Mouse (Mus musculus): ENCODE results near the gene Stk19. TPM values are rescaled to one million over a fixed set of nuclear protein-coding genes. Genes with fewer than 3 reads are reported as not detected.
A peak's percentile ranks its signal among the peaks of the same experiment; 100 is the strongest.
"Not testable (repeated sequence)": the region's sequence is repeated elsewhere in the genome, so short reads cannot be mapped to it uniquely, and the experiment has no call there.

The Stk19 gene
- polyA plus RNA-seq, 1 experiment from 2014 or later = 40.5 TPM

GRCm38 (mm10) chr17:34836155-34836855 is 440 bp downstream of the Stk19 start:
- peak overlapping the region; percentile 99 for H3K4me2 ChIP-seq
- H3K4me1 ChIP-seq (replicated peaks) = peaks cover 35% of the 10 kb centered on the region
- peak overlapping the region; percentile 87 for H3K27ac ChIP-seq
- peak overlapping the region; percentile 86 for H3K9ac ChIP-seq
- peaks cover 52% of the 10 kb centered on the region for H3K36me3 ChIP-seq
- no peaks in the 10 kb centered on the region for H3K9me3 ChIP-seq
- WGBS = 3% methylated on average over 48 of the region's 48 CpGs
- peak overlapping the region; percentile 68 for H3K4me3 ChIP-seq
- peak; percentile 86 for ATAC-seq (ENCODE audit: low FRiP score)
- H3K27me3 ChIP-seq = no peaks in the 10 kb centered on the region

- H3K36me3 ChIP-seq = peaks cover 74% of the 10 kb centered on the region
These were observed 6.0 kb downstream of the Stk19 start for GRCm38 (mm10) chr17:34830776-34831175.

GRCm38 (mm10) chr17:34814818-34815370 is 21.9 kb downstream of the Stk19 start:
- Histone ChIP-seq H3K9me3 (no peaks in the 10 kb centered on the region), H3K9ac (no peak overlapping the region), H3K27me3 (no peaks in the 10 kb centered on the region), H3K4me1 (replicated peaks) (no peaks in the 10 kb centered on the region), H3K4me2 (no peak overlapping the region), H3K27ac (no peak overlapping the region), H3K36me3 (no peaks in the 10 kb centered on the region), H3K4me3 (no peak overlapping the region)
- 80% methylated on average over 7 of the region's 7 CpGs for WGBS
- ATAC-seq (ENCODE audit: low FRiP score) = no peak

More at GRCm38 (mm10) chr17:34830776-34831175, 6.0 kb downstream of the Stk19 start:
- H3K9me3 ChIP-seq; H3K4me2 ChIP-seq; ATAC-seq (ENCODE audit: low FRiP score); H3K9ac ChIP-seq; H3K4me3 ChIP-seq; H3K4me1 ChIP-seq (replicated peaks); H3K27me3 ChIP-seq; H3K27ac ChIP-seq: not testable (repeated sequence)
- 100% methylated on average over 1 of the region's 1 CpGs for WGBS

GRCm38 (mm10) chr17:34813747-34814146 is 23.0 kb downstream of the Stk19 start:
- 55% methylated on average over 12 of the region's 12 CpGs for WGBS
- not testable (repeated sequence) for H3K9ac ChIP-seq; H3K9me3 ChIP-seq; H3K4me2 ChIP-seq; H3K27ac ChIP-seq; H3K4me3 ChIP-seq; ATAC-seq (ENCODE audit: low FRiP score); H3K4me1 ChIP-seq (replicated peaks); H3K36me3 ChIP-seq; H3K27me3 ChIP-seq

- no peaks in the 10 kb centered on the region for H3K4me1 ChIP-seq (replicated peaks)
- no peak for ATAC-seq (ENCODE audit: low FRiP score)
- no peaks in the 10 kb centered on the region for H3K9me3 ChIP-seq
- no peak overlapping the region for H3K4me3 ChIP-seq
- H3K9ac ChIP-seq = peak overlapping the region; percentile 13; the same call in 1 of the 2 replicates
- H3K27me3 ChIP-seq = no peaks in the 10 kb centered on the region
- H3K4me2 ChIP-seq = no peak overlapping the region
- no peak overlapping the region for H3K27ac ChIP-seq
- WGBS = 78% methylated on average over 15 of the region's 15 CpGs
- H3K36me3 ChIP-seq = no peaks in the 10 kb centered on the region
These were observed 25.5 kb downstream of the Stk19 start for GRCm38 (mm10) chr17:34811275-34811674.

GRCm38 (mm10) chr17:34810811-34811210 is 25.9 kb downstream of the Stk19 start:
- H3K4me3 ChIP-seq; H3K36me3 ChIP-seq; ATAC-seq (ENCODE audit: low FRiP score); H3K27ac ChIP-seq; H3K4me2 ChIP-seq; H3K9ac ChIP-seq; H3K9me3 ChIP-seq; H3K4me1 ChIP-seq (replicated peaks); H3K27me3 ChIP-seq: not testable (repeated sequence)
- WGBS = 84% methylated on average over 8 of the region's 8 CpGs

- 91% methylated on average over 5 of the region's 5 CpGs for WGBS
These were observed 26.3 kb downstream of the Stk19 start for GRCm38 (mm10) chr17:34810411-34810810.

GRCm38 (mm10) chr17:34808599-34809205 is 28.0 kb downstream of the Stk19 start:
- H3K27ac ChIP-seq = no peak overlapping the region
- no peak overlapping the region for H3K4me2 ChIP-seq
- H3K36me3 ChIP-seq = no peaks in the 10 kb centered on the region
- no peak for ATAC-seq (ENCODE audit: low FRiP score)
- no peak overlapping the region for H3K4me3 ChIP-seq
- H3K4me1 ChIP-seq (replicated peaks) = no peaks in the 10 kb centered on the region
- WGBS = 88% methylated on average over 6 of the region's 6 CpGs
- H3K9me3 ChIP-seq = peaks cover 7% of the 10 kb centered on the region; the same call in 1 of the 2 replicates
- H3K9ac ChIP-seq = no peak overlapping the region
- no peaks in the 10 kb centered on the region for H3K27me3 ChIP-seq

More at GRCm38 (mm10) chr17:34810411-34810810, 26.3 kb downstream of the Stk19 start:
- H3K9ac ChIP-seq; ATAC-seq (ENCODE audit: low FRiP score); H3K27me3 ChIP-seq; H3K4me1 ChIP-seq (replicated peaks); H3K9me3 ChIP-seq; H3K4me2 ChIP-seq; H3K4me3 ChIP-seq; H3K27ac ChIP-seq; H3K36me3 ChIP-seq: not testable (repeated sequence)

GRCm38 (mm10) chr17:34807176-34807575 is 29.6 kb downstream of the Stk19 start:
- peaks cover 7% of the 10 kb centered on the region; the same call in 1 of the 2 replicates for H3K9me3 ChIP-seq
- H3K27ac ChIP-seq = no peak overlapping the region
- no peak overlapping the region for H3K4me3 ChIP-seq
- WGBS = 70% methylated on average over 3 of the region's 3 CpGs
- no peak overlapping the region for H3K9ac ChIP-seq
- H3K36me3 ChIP-seq = no peaks in the 10 kb centered on the region
- H3K4me2 ChIP-seq = no peak overlapping the region
- no peak for ATAC-seq (ENCODE audit: low FRiP score)
- no peaks in the 10 kb centered on the region for H3K4me1 ChIP-seq (replicated peaks)
- no peaks in the 10 kb centered on the region for H3K27me3 ChIP-seq

- Histone ChIP-seq H3K4me1 (replicated peaks) (no peaks in the 10 kb centered on the region), H3K9me3 (peaks cover 7% of the 10 kb centered on the region; the same call in 1 of the 2 replicates), H3K27me3 (no peaks in the 10 kb centered on the region), H3K4me2 (no peak overlapping the region), H3K4me3 (no peak overlapping the region), H3K9ac (no peak overlapping the region), H3K36me3 (no peaks in the 10 kb centered on the region), H3K27ac (no peak overlapping the region)
- no peak for ATAC-seq (ENCODE audit: low FRiP score)
- 70% methylated on average over 6 of the region's 6 CpGs for WGBS
These were observed 31.7 kb downstream of the Stk19 start for GRCm38 (mm10) chr17:34804871-34805562.

- not testable (repeated sequence) for H3K4me1 ChIP-seq (replicated peaks); H3K9me3 ChIP-seq; H3K27ac ChIP-seq; H3K4me3 ChIP-seq; H3K36me3 ChIP-seq; ATAC-seq (ENCODE audit: low FRiP score); H3K4me2 ChIP-seq; H3K27me3 ChIP-seq; H3K9ac ChIP-seq
- 93% methylated on average over 6 of the region's 6 CpGs for WGBS
These were observed 32.4 kb downstream of the Stk19 start, which contains the start of gene Cyp21a1 for GRCm38 (mm10) chr17:34804301-34804700. Gene Cyp21a1, minus strand, starts transcription at chr17:34804561.

GRCm38 (mm10) chr17:34803367-34803766 is 33.4 kb downstream of the Stk19 start:
- WGBS = 94% methylated on average over 6 of the region's 6 CpGs
- H3K4me3 ChIP-seq; H3K36me3 ChIP-seq; H3K27me3 ChIP-seq; ATAC-seq (ENCODE audit: low FRiP score); H3K9ac ChIP-seq; H3K4me2 ChIP-seq; H3K4me1 ChIP-seq (replicated peaks); H3K27ac ChIP-seq; H3K9me3 ChIP-seq: not testable (repeated sequence)
